Mouse (Mus musculus) heart, embryonic 13.5 days (tissue): ENCODE results near the gene Slc16a6. TPM values are rescaled to one million over a fixed set of nuclear protein-coding genes. Genes with fewer than 3 reads are reported as not detected.
"Not testable (repeated sequence)": the region's sequence is repeated elsewhere in the genome, so short reads cannot be mapped to it uniquely, and the experiment has no call there.

Source experiments
- ATAC-seq: fragments of 200-750 bp; cut with Nextera tagmentation; 2 replicates; pipeline ENCODE4 v1.8.0; 2017; ENCODE audit warnings: moderate TSS enrichment; ENCODE audit not compliant: insufficient number of reproducible peaks, low FRiP score, low TSS enrichment; ENCODE audit errors: extremely low read depth
- H3K27ac ChIP-seq: fragments of 300-500 bp; sonication (generic); replicated peaks from 2 replicates; pipeline ENCODE4 v1.5.1; 2015; ENCODE audit warnings: moderate library complexity, mild to moderate bottlenecking, inconsistent platforms
- H3K27me3 ChIP-seq: fragments of 300-500 bp; sonication (generic); replicated peaks from 2 replicates; pipeline ENCODE4 v1.6.1; 2015; ENCODE audit warnings: mild to moderate bottlenecking, inconsistent platforms
- H3K36me3 ChIP-seq: fragments of 300-500 bp; sonication (generic); 2 replicates; pipeline ENCODE4 v1.6.1; 2015; ENCODE audit warnings: mild to moderate bottlenecking, inconsistent platforms
- H3K4me1 ChIP-seq: fragments of 300-500 bp; sonication (generic); 2 replicates; pipeline ENCODE4 v1.6.1; 2015; ENCODE audit warnings: inconsistent platforms
- H3K4me2 ChIP-seq: fragments of 300-500 bp; sonication (generic); 2 replicates; pipeline ENCODE4 v1.6.1; 2015; ENCODE audit warnings: inconsistent platforms, mild to moderate bottlenecking, moderate library complexity
- H3K4me3 ChIP-seq: fragments of 300-500 bp; sonication (generic); 2 replicates; pipeline ENCODE4 v1.5.1; 2015; ENCODE audit warnings: moderate library complexity, mild to moderate bottlenecking, inconsistent platforms
- H3K9ac ChIP-seq: fragments of 300-500 bp; sonication (generic); 2 replicates; pipeline ENCODE4 v1.6.1; 2015; ENCODE audit warnings: inconsistent platforms, mild to moderate bottlenecking, moderate library complexity
- H3K9me3 ChIP-seq: fragments of 300-500 bp; sonication (generic); 2 replicates; pipeline ENCODE4 v1.6.1; 2016; ENCODE audit warnings: inconsistent platforms
- whole genome bisulfite sequencing: fragments of 180-500 bp; shearing (Covaris S2); methylation state at CpG from one replicate; pipeline ENCODE4 v1.1.7; 2015; ENCODE audit warnings: mixed read lengths; 5-methylcytosine and 5-hydroxymethylcytosine counted together
- polyA plus RNA-seq: library from polyadenylated mRNA; unstranded; fragments of >200 nt; fragmentation: Nextera tagmentation; extraction: Ambion mirVana; gene quantifications from 2 replicates; pipeline ENCODE4 v1.2.1, GENCODE M21; 2015

The Slc16a6 gene
- polyA plus RNA-seq, 1 experiment from 2014 or later = 9.7 TPM

DNA sequence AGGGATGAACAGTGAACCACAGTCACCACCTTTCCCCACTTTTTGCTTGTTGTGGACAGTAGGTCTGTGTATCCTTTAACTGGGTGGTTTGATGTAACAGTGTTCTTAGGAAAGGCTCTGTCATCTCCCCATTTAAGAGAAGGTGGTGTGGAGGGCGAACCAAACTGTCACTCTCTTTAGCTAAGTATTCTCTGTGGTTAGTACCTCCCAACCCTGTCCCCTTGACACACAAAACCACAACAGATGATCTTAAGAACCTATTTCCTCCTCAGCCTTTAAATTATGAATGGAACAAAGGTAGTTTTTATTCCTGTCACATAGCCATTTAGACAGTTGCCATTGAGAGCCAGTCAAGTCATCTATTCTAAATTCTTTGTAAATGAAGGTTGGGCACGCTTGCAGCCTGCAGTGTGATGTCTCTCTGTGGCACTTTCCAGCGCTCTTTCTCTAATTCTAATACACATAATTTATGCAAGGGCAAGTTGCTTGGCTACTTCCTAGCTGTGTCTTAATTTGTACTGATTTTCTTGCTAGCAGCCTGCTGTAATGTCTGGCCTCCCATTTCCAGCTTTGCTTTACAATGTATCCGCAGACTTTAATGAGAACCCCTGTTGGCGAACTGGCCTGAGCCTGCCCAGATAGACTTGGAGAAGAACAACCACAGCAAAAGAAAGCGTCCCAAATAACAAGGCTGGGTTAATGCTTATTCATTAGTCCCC, 23.8 kb upstream of the Slc16a6 start:
- no peak overlapping the region for H3K4me3 ChIP-seq
- H3K9me3 ChIP-seq = no peaks in the 10 kb centered on the region
- no peak overlapping the region for H3K4me2 ChIP-seq
- no peak overlapping the region for H3K9ac ChIP-seq
- WGBS = 83% methylated on average over 6 of the region's 6 CpGs
- no peak for ATAC-seq
- H3K27ac ChIP-seq = no peak overlapping the region
- H3K4me1 ChIP-seq = peaks cover 28% of the 10 kb centered on the region
- H3K36me3 ChIP-seq = no peaks in the 10 kb centered on the region
- H3K27me3 ChIP-seq = 0 out of 2 replicates have a peak, but pooled peaks cover 3% of the 10 kb centered on the region

DNA sequence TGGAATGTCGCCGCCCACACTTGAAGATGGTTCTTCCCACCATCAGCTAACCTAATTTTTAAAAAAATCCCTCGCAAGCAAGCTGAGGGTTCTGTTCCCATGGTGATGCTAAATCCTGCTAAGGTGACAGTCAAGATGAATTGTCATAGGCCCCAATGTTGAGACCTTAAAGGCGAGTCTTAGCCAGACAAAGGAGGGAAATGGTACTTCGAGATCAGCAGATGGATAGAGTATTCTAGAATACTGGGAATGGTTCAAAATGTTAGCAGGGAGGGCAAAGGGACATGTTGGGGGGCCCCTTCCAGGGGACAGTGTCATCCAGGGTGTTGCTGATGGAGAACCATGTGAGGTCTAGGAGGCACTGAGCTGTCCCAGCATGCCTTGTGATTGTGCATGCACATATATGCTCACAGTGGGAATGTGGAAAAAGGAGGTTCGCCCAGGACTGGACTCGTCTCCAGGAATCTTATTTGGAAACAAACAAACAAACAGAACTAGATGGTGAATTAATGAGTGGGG, 23.1 kb upstream of the Slc16a6 start:
- Histone ChIP-seq H3K4me2 (no peak overlapping the region), H3K27ac (no peak overlapping the region), H3K9me3 (no peaks in the 10 kb centered on the region), H3K4me3 (no peak overlapping the region), H3K27me3 (0 out of 2 replicates have a peak, but pooled peaks cover 3% of the 10 kb centered on the region), H3K36me3 (no peaks in the 10 kb centered on the region), H3K4me1 (peaks cover 28% of the 10 kb centered on the region), H3K9ac (no peak overlapping the region)
- no peak for ATAC-seq
- 83% methylated on average over 7 of the region's 7 CpGs for WGBS

DNA sequence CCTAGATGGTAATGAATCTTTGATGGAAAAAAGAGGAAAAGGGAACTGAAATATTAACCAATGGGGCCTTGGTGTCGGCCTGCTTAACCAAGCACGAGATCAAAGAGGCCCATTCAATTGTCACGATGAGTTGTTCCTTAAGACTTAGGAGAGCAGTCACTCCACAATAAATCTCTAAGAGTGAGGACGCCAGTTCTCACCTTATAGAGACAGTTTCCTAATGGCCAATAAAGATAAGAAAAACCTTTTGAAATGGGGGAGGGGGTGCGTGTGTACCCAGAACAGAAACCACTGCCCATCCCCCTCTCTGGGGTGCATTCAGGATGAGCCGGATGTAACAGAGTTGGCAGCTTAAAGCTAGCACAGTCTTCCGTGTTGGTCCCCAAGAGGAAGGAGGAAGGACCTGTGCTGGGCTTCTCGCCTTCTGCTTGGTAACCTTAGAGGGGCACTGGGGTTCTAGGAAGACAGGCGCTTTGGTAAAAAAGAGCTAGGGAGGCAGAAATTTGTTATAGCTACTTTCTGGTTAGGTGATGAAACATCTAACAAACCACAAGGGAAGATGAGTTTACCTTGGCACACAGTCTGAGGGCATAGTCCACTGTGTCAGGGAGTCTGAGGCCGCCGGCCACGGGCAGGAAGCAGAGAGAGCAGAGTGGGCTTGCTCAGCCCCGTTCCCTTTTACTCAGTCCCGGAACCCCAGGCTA, 22.5 kb upstream of the Slc16a6 start:
- Histone ChIP-seq H3K4me3 (no peak overlapping the region; the same call in 1 of the 2 replicates), H3K4me2 (peak overlapping the region; percentile 40)

DNA sequence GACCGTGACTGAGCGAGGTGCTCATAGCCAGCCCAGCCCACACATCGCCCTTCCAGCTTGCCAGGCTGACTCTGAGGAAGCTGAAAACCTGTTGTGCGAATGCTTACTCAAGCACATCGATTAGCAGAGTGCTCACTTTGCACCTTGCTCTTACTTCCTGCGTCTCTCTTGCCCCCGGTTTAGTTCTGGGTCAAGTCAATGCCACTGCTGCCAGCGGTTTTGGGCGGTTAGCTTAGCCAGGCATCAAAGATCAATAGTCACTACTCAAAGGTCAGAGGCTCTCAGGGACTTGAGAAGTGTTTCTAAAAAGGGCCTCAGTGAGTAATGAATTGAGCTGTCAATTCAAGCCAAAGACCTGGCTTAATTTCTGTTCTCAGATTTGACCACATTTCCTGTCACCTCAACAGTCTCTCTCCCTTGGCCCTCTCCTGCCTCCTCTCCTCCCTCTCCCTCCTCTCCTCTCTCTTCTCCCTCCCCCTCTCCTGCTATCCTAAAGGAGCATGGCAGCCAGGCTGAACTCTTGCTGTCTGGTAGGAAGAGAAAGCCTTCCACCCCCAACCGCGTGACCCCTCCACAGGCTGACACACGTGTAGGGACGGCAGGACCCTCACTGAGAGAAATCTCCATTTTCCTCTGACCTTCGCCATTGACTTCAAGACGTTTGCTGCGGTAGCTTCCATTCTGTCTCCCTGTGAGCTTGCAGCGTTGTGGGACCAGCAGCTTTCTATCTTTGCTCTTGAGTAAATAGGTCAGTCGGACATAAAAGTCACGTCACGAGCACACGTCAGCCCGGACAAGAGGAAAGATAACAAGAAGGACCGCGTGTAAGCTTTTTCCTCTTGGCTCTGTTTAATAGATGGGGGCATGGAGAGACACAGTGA, 21.7 kb upstream of the Slc16a6 start:
- H3K36me3 ChIP-seq = no peaks in the 10 kb centered on the region
- H3K27me3 ChIP-seq = 0 out of 2 replicates have a peak, but pooled peaks cover 3% of the 10 kb centered on the region
- H3K4me3 ChIP-seq = peak overlapping the region; percentile 12; the same call in 1 of the 2 replicates
- no peak for ATAC-seq
- peak overlapping the region; percentile 40 for H3K4me2 ChIP-seq
- H3K9me3 ChIP-seq = no peaks in the 10 kb centered on the region
- WGBS = 40% methylated on average over 24 of the region's 24 CpGs
- H3K4me1 ChIP-seq = peaks cover 28% of the 10 kb centered on the region
- H3K27ac ChIP-seq = no peak overlapping the region
- 0 out of 2 replicates have a peak overlapping the region, but pooled peaks have one; percentile 11 for H3K9ac ChIP-seq

More for the DNA sequence above, 22.5 kb upstream of the Slc16a6 start:
- H3K4me1 ChIP-seq = peaks cover 28% of the 10 kb centered on the region
- 52% methylated on average over 14 of the region's 14 CpGs for whole genome bisulfite sequencing
- no peak for ATAC-seq
- no peaks in the 10 kb centered on the region for H3K9me3 ChIP-seq
- no peak overlapping the region for H3K9ac ChIP-seq
- H3K27ac ChIP-seq = no peak overlapping the region
- H3K27me3 ChIP-seq = 0 out of 2 replicates have a peak, but pooled peaks cover 3% of the 10 kb centered on the region
- H3K36me3 ChIP-seq = no peaks in the 10 kb centered on the region

DNA sequence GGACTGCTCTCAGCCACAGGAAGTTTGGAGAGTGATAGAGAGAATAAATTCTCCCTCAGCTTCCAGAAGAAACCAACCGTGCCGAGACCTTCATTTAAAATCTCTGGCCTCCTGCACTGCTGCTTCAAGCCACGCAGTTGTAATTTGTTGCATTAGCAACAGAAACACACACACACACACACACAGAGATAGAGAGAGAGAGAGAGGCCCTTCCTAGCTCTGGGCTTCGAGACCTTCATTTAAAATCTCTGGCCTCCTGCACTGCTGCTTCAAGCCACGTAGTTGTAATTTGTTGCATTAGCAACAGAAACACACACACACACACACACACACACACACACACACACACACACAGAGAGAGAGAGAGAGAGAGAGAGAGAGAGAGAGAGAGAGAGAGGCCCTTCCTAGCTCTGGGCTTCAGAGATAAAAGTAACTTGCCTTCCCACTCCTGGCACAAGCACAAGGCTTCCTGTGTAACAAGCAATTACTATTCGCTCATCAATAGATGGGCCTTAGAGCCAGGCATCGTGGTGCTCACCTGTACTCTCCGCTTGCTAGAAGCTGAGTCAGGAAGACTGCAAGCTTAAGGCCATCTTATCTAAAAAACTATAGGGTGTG, 19.6 kb upstream of the Slc16a6 start:
- not testable (repeated sequence) for H3K27ac ChIP-seq, ATAC-seq, H3K9me3 ChIP-seq, H3K9ac ChIP-seq, H3K27me3 ChIP-seq, H3K4me3 ChIP-seq, H3K36me3 ChIP-seq, H3K4me2 ChIP-seq
- peaks cover 28% of the 10 kb centered on the region for H3K4me1 ChIP-seq
- 61% methylated on average over 8 of the region's 8 CpGs for WGBS

DNA sequence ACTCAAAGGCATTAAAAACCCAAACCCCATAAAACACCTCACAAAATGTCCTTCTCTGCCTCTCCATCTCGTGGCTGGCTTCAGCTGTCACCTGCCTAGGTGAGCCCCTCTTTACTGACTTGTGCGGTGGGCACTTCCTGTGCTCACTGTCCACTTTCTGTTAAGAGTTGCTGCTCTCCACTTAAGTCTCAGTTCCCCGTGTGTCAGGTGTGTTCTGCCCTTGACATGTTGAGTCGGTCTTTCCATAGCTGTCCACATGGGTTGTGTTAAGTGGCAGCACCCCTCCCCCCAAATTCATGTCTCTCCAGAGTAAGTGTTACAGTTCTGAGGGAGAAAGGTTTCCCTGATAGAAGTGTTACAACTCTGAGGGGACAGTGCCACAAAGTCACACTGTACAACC, 18.4 kb upstream of the Slc16a6 start:
- Histone ChIP-seq H3K9me3 (no peaks in the 10 kb centered on the region), H3K4me2 (no peak overlapping the region), H3K9ac (no peak overlapping the region), H3K36me3 (no peaks in the 10 kb centered on the region), H3K4me3 (no peak overlapping the region), H3K27me3 (0 out of 2 replicates have a peak, but pooled peaks cover 3% of the 10 kb centered on the region), H3K27ac (no peak overlapping the region), H3K4me1 (peaks cover 28% of the 10 kb centered on the region)
- no peak for ATAC-seq
- WGBS = 72% methylated on average over 4 of the region's 4 CpGs

DNA sequence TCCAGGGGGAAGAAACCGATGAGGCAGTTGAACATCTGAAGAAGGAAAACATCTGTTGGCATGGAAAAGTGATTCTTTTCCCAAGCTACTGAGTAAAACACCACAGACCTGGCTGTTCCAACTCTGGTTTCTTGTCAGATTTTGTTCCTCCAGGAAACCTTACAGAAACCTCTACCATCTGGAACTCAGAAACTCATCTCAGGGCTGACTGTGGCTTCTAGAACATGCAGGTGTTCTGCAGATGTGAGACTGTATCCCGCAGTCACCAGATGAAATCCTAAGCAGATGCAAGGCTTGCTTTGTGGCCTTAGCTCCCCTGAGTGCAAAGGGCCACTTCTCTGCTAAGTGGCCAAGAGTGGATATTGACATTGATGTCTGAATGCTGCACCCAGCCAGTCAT, 16.4 kb upstream of the Slc16a6 start:
- H3K4me1 ChIP-seq = peaks cover 12% of the 10 kb centered on the region
- no peaks in the 10 kb centered on the region for H3K9me3 ChIP-seq
- H3K4me2 ChIP-seq = no peak overlapping the region
- H3K27ac ChIP-seq = no peak overlapping the region
- no peak for ATAC-seq
- no peak overlapping the region for H3K4me3 ChIP-seq
- no peaks in the 10 kb centered on the region for H3K36me3 ChIP-seq
- H3K9ac ChIP-seq = no peak overlapping the region
- no peaks in the 10 kb centered on the region for H3K27me3 ChIP-seq
- 72% methylated on average over 2 of the region's 2 CpGs for WGBS

DNA sequence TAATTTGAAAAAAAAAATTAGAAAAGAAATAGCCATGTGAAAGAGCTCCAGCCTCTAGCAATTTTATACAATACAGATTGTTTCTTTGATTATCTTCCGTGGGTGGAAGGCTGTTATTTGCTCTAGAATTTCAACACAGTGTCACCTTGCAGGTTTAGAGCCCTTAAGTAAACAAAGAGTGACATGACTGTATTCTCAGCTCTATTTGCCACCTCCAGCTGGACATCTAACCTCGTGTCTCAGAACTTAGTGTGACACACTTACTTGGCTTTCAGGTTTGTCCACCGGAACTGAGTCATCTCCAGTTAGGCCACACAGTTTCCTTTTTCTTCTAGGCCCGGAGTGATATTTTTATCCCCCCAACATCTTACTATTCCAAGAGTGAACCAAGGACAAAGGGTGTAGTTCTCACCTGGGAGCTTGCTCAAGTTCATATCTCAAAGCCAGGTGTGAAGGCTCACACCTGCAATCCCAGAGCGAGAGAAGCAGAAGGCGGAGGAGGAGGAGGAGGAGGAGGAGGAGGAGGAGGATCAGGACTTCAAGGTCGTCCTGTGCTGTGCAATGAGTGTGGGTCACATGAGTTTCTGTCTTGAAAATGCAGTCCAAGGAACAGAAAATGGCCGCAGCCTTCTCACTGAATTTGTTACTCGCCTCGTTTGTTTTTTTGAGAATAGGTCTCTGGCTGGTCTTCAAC, 14.7 kb upstream of the Slc16a6 start:
- H3K27ac ChIP-seq = no peak overlapping the region
- ATAC-seq = no peak
- H3K9ac ChIP-seq = no peak overlapping the region
- H3K4me1 ChIP-seq = peaks cover 8% of the 10 kb centered on the region; the same call in 1 of the 2 replicates
- no peaks in the 10 kb centered on the region for H3K36me3 ChIP-seq
- 75% methylated on average over 10 of the region's 10 CpGs for WGBS
- H3K27me3 ChIP-seq = no peaks in the 10 kb centered on the region
- H3K9me3 ChIP-seq = no peaks in the 10 kb centered on the region
- H3K4me3 ChIP-seq = no peak overlapping the region
- no peak overlapping the region for H3K4me2 ChIP-seq

DNA sequence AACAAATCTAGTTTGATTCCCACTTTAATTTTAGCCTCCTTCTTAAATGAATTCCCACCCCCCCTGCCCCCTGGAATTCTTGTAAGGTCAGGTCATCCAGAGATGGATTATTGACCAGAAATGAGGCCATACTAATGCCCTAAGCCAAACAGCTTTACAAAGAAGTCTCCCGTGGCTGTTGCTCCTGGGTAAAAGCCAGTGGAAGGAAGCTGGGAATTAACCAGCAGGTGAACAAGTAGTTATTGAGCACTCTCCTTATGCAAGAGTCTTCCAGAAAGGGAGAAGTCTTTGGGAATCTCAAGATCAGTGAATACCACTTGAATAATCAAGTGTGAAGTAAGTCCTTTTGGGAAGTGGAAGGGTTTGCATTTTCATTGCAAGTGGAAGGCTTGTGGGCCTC, 13.7 kb upstream of the Slc16a6 start:
- no peaks in the 10 kb centered on the region for H3K36me3 ChIP-seq
- no peak for ATAC-seq
- H3K4me1 ChIP-seq = no peaks in the 10 kb centered on the region
- no peaks in the 10 kb centered on the region for H3K27me3 ChIP-seq
- H3K9me3 ChIP-seq = no peaks in the 10 kb centered on the region
- H3K4me3 ChIP-seq = no peak overlapping the region
- 57% methylated on average over 1 of the region's 1 CpGs for WGBS
- no peak overlapping the region for H3K9ac ChIP-seq
- H3K27ac ChIP-seq = no peak overlapping the region
- H3K4me2 ChIP-seq = no peak overlapping the region

DNA sequence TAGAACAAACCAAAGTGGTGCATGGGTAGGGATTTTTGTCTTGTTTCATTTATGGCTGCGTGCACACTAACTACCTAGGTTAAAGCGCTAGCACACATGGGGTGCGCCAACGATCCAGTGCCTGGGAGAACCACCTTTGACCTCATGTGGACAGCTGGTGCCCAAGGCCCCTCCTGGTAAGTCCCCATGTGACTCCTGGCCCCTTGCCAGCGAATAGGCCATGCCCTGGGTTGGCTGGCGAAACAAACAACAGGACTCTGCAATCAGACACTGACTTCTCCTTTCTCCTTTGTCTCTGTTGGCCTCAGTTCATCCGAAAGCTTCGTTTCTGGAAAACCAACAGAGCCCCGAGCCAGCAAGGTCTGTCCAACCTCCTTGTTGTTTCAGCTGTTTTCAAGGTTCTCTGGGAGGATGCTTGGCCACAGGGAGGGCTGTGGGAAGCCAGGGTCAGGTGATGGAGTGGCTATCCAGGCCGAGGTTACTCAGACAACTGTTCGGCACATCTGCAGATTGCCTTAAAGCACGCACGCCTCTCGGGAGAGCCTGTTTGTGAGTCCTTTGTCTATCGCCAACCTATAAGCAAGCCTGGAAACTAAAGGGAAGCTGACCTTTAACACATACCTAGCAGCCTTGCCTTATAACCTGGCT, 12.1 kb upstream of the Slc16a6 start:
- Histone ChIP-seq H3K9me3 (no peaks in the 10 kb centered on the region), H3K4me1 (no peaks in the 10 kb centered on the region), H3K27me3 (no peaks in the 10 kb centered on the region), H3K4me3 (no peak overlapping the region), H3K27ac (no peak overlapping the region), H3K4me2 (no peak overlapping the region), H3K36me3 (no peaks in the 10 kb centered on the region), H3K9ac (no peak overlapping the region)
- ATAC-seq = no peak
- 80% methylated on average over 15 of the region's 15 CpGs for WGBS
